Mouse (Mus musculus) liver, embryonic 14.5 days (tissue): ENCODE results near the gene Hist2h2ab. TPM values are rescaled to one million over a fixed set of nuclear protein-coding genes. Genes with fewer than 3 reads are reported as not detected.

Source experiments
- ATAC-seq: fragments of 200-750 bp; cut with Nextera tagmentation; 2 replicates; pipeline ENCODE4 v1.8.0; 2017; ENCODE audit warnings: moderate number of reproducible peaks, mild to moderate bottlenecking, moderate library complexity; ENCODE audit not compliant: insufficient read depth
- DNase-seq, 3 experiments: peaks; one replicate each; pipeline ENCODE4 v3.0.0-alpha.2; 2012 to 2013; ENCODE audit warnings: low read depth in 3 of 3, low spot score in 3 of 3
- H3K27ac ChIP-seq: fragments of 300-500 bp; sonication (generic); 2 replicates; pipeline ENCODE4 v1.5.1; 2014; ENCODE audit warnings: moderate library complexity, mild to moderate bottlenecking, control low read depth, inconsistent platforms
- H3K27me3 ChIP-seq: fragments of 300-500 bp; sonication (generic); 2 replicates; pipeline ENCODE4 v1.6.1; 2014; ENCODE audit warnings: mild to moderate bottlenecking, low read length, moderate library complexity; ENCODE audit not compliant: control insufficient read depth, insufficient read depth
- H3K36me3 ChIP-seq: fragments of 300-500 bp; sonication (generic); replicated peaks from 2 replicates; pipeline ENCODE4 v1.6.1; 2014; ENCODE audit warnings: low read depth; ENCODE audit not compliant: control insufficient read depth, insufficient read depth
- H3K4me1 ChIP-seq, 2 experiments: fragments of 200-500 bp in 1 of 2; fragments of 300-500 bp in 1 of 2; sonication (generic) in 1 of 2; replicated peaks; 2 replicates each; pipeline ENCODE4 v1.6.1; 2012 to 2014; ENCODE audit warnings: antibody characterized with exemption in 1 of 2, inconsistent platforms in 1 of 2, low read length in 1 of 2; ENCODE audit not compliant: control insufficient read depth in 2 of 2, insufficient read depth in 2 of 2
- H3K4me2 ChIP-seq: fragments of 300-500 bp; sonication (generic); 2 replicates; pipeline ENCODE4 v1.6.1; 2014; ENCODE audit warnings: low read depth, mild to moderate bottlenecking, control low read depth, moderate library complexity
- H3K4me3 ChIP-seq, 2 experiments: fragments of 200-500 bp in 1 of 2; fragments of 300-500 bp in 1 of 2; sonication (generic) in 1 of 2; 2 replicates each; pipeline ENCODE4 v1.5.1; 2012 to 2014; ENCODE audit warnings: low read depth in 2 of 2, low read length in 2 of 2, mild to moderate bottlenecking in 2 of 2, control low read depth in 1 of 2, inconsistent platforms in 1 of 2, moderate library complexity in 1 of 2; ENCODE audit not compliant: insufficient read depth in 1 of 2
- H3K9ac ChIP-seq: fragments of 300-500 bp; sonication (generic); replicated peaks from 2 replicates; pipeline ENCODE4 v1.6.1; 2014; ENCODE audit warnings: mild to moderate bottlenecking, control low read depth, moderate library complexity
- H3K9me3 ChIP-seq: fragments of 300-500 bp; sonication (generic); 2 replicates; pipeline ENCODE4 v1.6.1; 2016; ENCODE audit warnings: low read length, mixed read lengths; ENCODE audit not compliant: control insufficient read depth
- CTCF ChIP-seq: IDR thresholded peaks from 2 replicates; pipeline ENCODE4 v1.5.1; 2016; ENCODE audit warnings: antibody characterized with exemption, low read depth, control low read depth
- EP300 ChIP-seq: IDR thresholded peaks from 2 replicates; pipeline ENCODE4 v1.6.1; 2016; ENCODE audit warnings: antibody characterized with exemption, low read depth
- WGBS: fragments of 180-500 bp; shearing (Covaris S2); extraction: QIAGEN DNeasy Blood & Tissue Kit; methylation state at CpG from one replicate; pipeline ENCODE4 v1.1.7; 2014; ENCODE audit not compliant: insufficient replicate concordance; 5-methylcytosine and 5-hydroxymethylcytosine counted together
- polyA plus RNA-seq, 2 experiments: library from polyadenylated mRNA; depleted of rRNA in 1 of 2; stranded (reverse) in 1 of 2; unstranded in 1 of 2; fragments of >200 nt; fragmentation: Nextera tagmentation in 1 of 2; extraction: Ambion mirVana in 1 of 2; gene quantifications; 2 replicates each; pipeline versions ENCODE4 v1.2.1 to v1.2.3; 2012 to 2014

Hist2h2ab gene
- polyA plus RNA-seq, 2 experiments, result 0.52 to 0.68 TPM

DNA sequence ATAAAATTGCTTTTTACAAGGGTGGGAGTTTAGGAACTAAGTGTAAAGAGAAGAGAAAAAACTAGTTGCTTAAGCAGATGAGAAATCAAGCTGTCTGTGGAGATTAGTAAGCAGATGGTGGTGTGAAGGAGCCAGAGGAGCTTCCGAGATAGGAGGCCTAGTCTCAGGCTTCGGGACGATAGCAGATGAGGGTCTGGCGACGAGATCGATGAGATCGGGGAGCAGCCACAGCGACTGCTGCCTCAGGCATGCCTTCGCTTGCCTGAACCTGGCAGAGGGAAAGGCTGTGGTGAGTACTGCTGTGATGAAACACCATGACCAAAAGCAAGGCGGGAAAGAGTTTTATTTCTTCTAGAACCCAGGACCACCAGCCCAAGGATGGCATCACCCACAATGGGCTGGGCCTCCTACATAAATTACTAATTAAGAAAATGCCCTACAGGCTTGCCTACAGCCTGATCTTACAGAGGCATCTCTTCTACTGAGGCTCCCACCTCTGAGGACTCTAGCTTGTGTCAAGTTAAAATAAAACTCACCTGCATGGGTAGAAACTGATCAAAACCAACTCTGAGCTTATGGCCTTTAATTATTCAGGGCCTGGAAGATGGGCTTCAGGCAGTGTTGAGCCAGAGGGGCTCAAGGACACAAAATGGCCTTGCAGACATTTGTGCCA lies 35.2 kb downstream of the Hist2h2ab start:
- Histone ChIP-seq H3K36me3 (no peaks in the 10 kb centered on the region), H3K4me3 (no peak overlapping the region), H3K9me3 (no peaks in the 10 kb centered on the region), H3K4me2 (peak overlapping the region; percentile 50), H3K4me1 (peaks cover 33 to 42% of the 10 kb centered on the region in 2 experiments), H3K27me3 (no peaks in the 10 kb centered on the region), H3K27ac (peak overlapping the region; percentile 77), H3K9ac (peak overlapping the region; percentile 41)
- ATAC-seq, result peak; percentile 88
- TF ChIP-seq EP300, result peak; percentile 87
- no peak for TF ChIP-seq CTCF
- WGBS, result 19% methylated on average over 10 of the region's 10 CpGs
- peak; percentile 75 to 77 (median 76) for DNase-seq

- H3K27ac ChIP-seq, result peak overlapping the region; percentile 11
- no peak overlapping the region for H3K9ac ChIP-seq
- H3K27me3 ChIP-seq, result no peaks in the 10 kb centered on the region
- no peak overlapping the region for H3K4me3 ChIP-seq
- ATAC-seq (no peak), DNase-seq (no peak)
- 53% methylated on average over 5 of the region's 5 CpGs for WGBS
- no peaks in the 10 kb centered on the region for H3K36me3 ChIP-seq
- no peak overlapping the region for H3K4me2 ChIP-seq
- no peaks in the 10 kb centered on the region for H3K9me3 ChIP-seq
- TF ChIP-seq CTCF, result no peak
- TF ChIP-seq EP300, result no peak
- H3K4me1 ChIP-seq, result peaks cover 28 to 34% of the 10 kb centered on the region in 2 experiments
Measured at GRCm38 (mm10) chr3:96255926-96256593, 36.4 kb downstream of the Hist2h2ab start.

DNA sequence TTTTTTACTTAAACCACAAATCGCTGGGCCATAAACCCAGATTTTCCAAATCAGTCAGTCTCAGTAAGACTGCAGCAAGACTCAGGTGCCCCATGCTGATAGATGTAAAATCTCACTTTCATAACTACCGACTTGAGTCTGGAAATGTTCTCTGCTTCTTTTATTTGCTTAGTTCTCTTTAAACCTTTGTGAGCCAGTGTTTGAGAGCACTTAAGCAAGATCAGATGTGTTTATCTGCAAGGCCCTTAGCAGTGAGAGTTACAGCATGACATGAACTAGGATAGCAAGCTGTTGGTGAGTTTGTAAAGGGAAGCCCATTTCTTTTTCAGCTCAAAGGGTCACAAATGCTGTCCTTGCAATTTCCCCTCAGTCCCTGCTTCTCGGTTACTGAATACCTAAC lies 37.5 kb downstream of the Hist2h2ab start:
- H3K4me1 ChIP-seq, result peaks cover 34 to 37% of the 10 kb centered on the region in 2 experiments
- H3K27ac ChIP-seq, result no peak overlapping the region
- H3K27me3 ChIP-seq, result no peaks in the 10 kb centered on the region
- 66% methylated on average over 3 of the region's 3 CpGs for WGBS
- H3K36me3 ChIP-seq, result no peaks in the 10 kb centered on the region
- DNase-seq (no peak), ATAC-seq (no peak)
- H3K9me3 ChIP-seq, result no peaks in the 10 kb centered on the region
- H3K4me3 ChIP-seq, result no peak overlapping the region
- no peak for TF ChIP-seq CTCF
- no peak for TF ChIP-seq EP300
- H3K9ac ChIP-seq, result no peak overlapping the region
- H3K4me2 ChIP-seq, result no peak overlapping the region

GRCm38 (mm10) chr3:96260220-96260619 lies 40.6 kb downstream of the Hist2h2ab start:
- Histone ChIP-seq H3K4me2 (no peak overlapping the region), H3K36me3 (no peaks in the 10 kb centered on the region), H3K27ac (no peak overlapping the region), H3K9ac (no peak overlapping the region), H3K9me3 (no peaks in the 10 kb centered on the region), H3K27me3 (no peaks in the 10 kb centered on the region), H3K4me1 (peaks cover 30 to 34% of the 10 kb centered on the region in 2 experiments), H3K4me3 (no peak overlapping the region)
- ATAC-seq (no peak), DNase-seq (no peak)
- TF ChIP-seq CTCF (no peak), EP300 (no peak)
- 81% methylated on average over 5 of the region's 5 CpGs for WGBS

- no peaks in the 10 kb centered on the region for H3K27me3 ChIP-seq
- no peak for ATAC-seq
- no peaks in the 10 kb centered on the region for H3K9me3 ChIP-seq
- WGBS, result 52% methylated on average over 3 of the region's 3 CpGs
- H3K4me1 ChIP-seq, result peaks cover 29 to 31% of the 10 kb centered on the region in 2 experiments
- peak overlapping the region; percentile 100 for H3K9ac ChIP-seq
- no peak for DNase-seq
- peak overlapping the region; percentile 54 to 63 for H3K4me3 ChIP-seq
- peak overlapping the region; percentile 100 for H3K27ac ChIP-seq
- peak overlapping the region; percentile 86 for H3K4me2 ChIP-seq
- H3K36me3 ChIP-seq, result no peaks in the 10 kb centered on the region
- no peak for TF ChIP-seq EP300
- no peak for TF ChIP-seq CTCF
Measured at GRCm38 (mm10) chr3:96261623-96262022, 42.0 kb downstream of the Hist2h2ab start.
